Mouse (Mus musculus) inflammation-experienced regulatory T-cells, adult 6 months (primary cell): Measurements from ENCODE around the gene Gm20795. TPM values are rescaled to one million over a fixed set of nuclear protein-coding genes. Genes with fewer than 3 reads are reported as not detected.
"Not testable (repeated sequence)": the region's sequence is repeated elsewhere in the genome, so short reads cannot be mapped to it uniquely, and the experiment has no call there.

Experiments used
- ATAC-seq: one replicate; pipeline ENCODE4 v1.8.0; 2017
- polyA plus RNA-seq, 3 experiments: library from polyadenylated mRNA; unstranded; fragments of 100-300 nt; shearing (Covaris generic); gene quantifications; one replicate each; pipeline ENCODE4 v1.2.1; 2017

The Gm20795 gene
- not detected for polyA plus RNA-seq

DNA sequence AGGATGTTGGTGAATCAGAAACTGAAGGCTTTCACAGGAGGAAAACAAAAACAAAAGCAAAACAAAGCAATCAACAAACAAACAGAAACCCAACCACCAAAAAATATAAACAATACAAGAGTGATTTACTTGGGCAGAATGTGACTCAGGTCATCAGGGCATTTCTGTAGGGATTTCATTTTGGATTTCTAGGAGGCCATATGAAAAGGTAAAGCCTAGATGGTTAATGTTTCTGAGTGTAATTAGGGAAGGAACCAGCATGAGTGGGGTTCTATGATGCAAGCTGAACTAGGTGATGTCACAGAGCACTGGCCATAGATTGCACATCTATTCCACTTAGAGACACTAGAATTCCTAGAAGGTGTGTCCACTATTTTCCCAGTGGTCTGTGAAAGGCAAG lies at the start of gene Gm20795:
TSS of gene Gm20795 (plus strand) at position 301 of the 400 bp plus-strand sequence.
- ATAC-seq: not testable (repeated sequence)

DNA sequence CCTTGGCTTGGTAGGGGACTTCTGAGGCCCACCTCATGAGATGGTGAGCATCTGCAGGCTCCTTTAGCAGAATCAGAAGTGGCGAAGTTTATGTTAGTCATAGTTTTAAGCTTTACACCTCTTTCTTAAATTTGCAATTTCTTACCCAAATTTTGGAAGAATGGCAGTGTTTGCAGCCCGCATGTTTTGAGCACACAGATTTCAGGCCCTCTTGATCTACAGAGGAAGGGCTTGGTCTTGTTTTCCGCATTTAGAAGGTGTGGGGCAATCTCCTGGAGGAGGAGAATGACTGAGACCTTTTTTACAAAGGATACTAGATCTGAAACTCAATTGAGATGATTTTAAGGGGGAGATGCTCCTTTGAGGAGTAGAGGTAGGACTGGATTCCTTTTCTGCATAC lies 29.0 kb upstream of the Gm20795 start, which contains the start of gene Gm21797:
TSS of gene Gm21797 (minus strand) at position 101 of the 400 bp plus-strand sequence.
- not testable (repeated sequence) for ATAC-seq

Other genes starting within 250 kb of the Gm20795 start
- not detected for gene Gm21852, start 152.9 kb upstream of the Gm20795 start, polyA plus RNA-seq
- gene Gm21797, start 29.1 kb upstream of the Gm20795 start, polyA plus RNA-seq: not detected